Mouse (Mus musculus) lung, postnatal 0 days (tissue): ENCODE data around the gene Zfp575. TPM values are rescaled to one million over a fixed set of nuclear protein-coding genes. Genes with fewer than 3 reads are reported as not detected.

Source experiments
- ATAC-seq: fragments of 200-750 bp; cut with Nextera tagmentation; 2 replicates; pipeline ENCODE4 v1.8.0; 2017; ENCODE audit warnings: moderate library complexity
- DNase-seq: peaks from one replicate; pipeline ENCODE4 v3.0.0-alpha.2; 2016; ENCODE audit warnings: low spot score
- H3K27ac ChIP-seq: fragments of 300-500 bp; sonication (generic); 2 replicates; pipeline ENCODE4 v1.5.1; 2014; ENCODE audit warnings: antibody characterized with exemption, mild to moderate bottlenecking, low read length, mixed read lengths
- H3K27me3 ChIP-seq: fragments of 300-500 bp; sonication (generic); replicated peaks from 2 replicates; pipeline ENCODE4 v1.6.1; 2014; ENCODE audit warnings: low read length, mixed read lengths; ENCODE audit not compliant: insufficient read depth
- H3K36me3 ChIP-seq: fragments of 300-500 bp; sonication (generic); 2 replicates; pipeline ENCODE4 v1.6.1; 2014; ENCODE audit warnings: low read length, mixed read lengths; ENCODE audit not compliant: insufficient read depth
- H3K4me1 ChIP-seq: fragments of 300-500 bp; sonication (generic); 2 replicates; pipeline ENCODE4 v1.6.1; 2014; ENCODE audit warnings: antibody characterized with exemption, low read depth, low read length, mixed read lengths; ENCODE audit not compliant: insufficient read depth
- H3K4me2 ChIP-seq: fragments of 300-500 bp; sonication (generic); replicated peaks from 2 replicates; pipeline ENCODE4 v1.6.1; 2014; ENCODE audit warnings: low read depth, mild to moderate bottlenecking, low read length, moderate library complexity, mixed read lengths
- H3K4me3 ChIP-seq: fragments of 300-500 bp; sonication (generic); 2 replicates; pipeline ENCODE4 v1.5.1; 2014; ENCODE audit warnings: low read depth, low read length
- H3K9ac ChIP-seq: fragments of 300-500 bp; sonication (generic); replicated peaks from 2 replicates; pipeline ENCODE4 v1.6.1; 2014; ENCODE audit warnings: low read depth, mild to moderate bottlenecking
- H3K9me3 ChIP-seq: fragments of 300-500 bp; sonication (generic); 2 replicates; pipeline ENCODE4 v1.6.1; 2016; ENCODE audit warnings: low read length, mixed read lengths
- CTCF ChIP-seq: IDR thresholded peaks from 2 replicates; pipeline ENCODE4 v1.5.1; 2016; ENCODE audit warnings: antibody characterized with exemption, mild to moderate bottlenecking
- EP300 ChIP-seq: IDR thresholded peaks from 2 replicates; pipeline ENCODE4 v1.6.1; 2016; ENCODE audit warnings: antibody characterized with exemption, mild to moderate bottlenecking, control low read depth
- WGBS: fragments of 180-500 bp; shearing (Covaris S2); extraction: QIAGEN DNeasy Blood & Tissue Kit; methylation state at CpG from one replicate; pipeline ENCODE4 v1.1.7; 2014; 5-methylcytosine and 5-hydroxymethylcytosine counted together
- polyA plus RNA-seq: library from polyadenylated mRNA; unstranded; fragments of >200 nt; fragmentation: Nextera tagmentation; extraction: Ambion mirVana; gene quantifications from 2 replicates; pipeline ENCODE4 v1.2.1, GENCODE M21; 2015

The Zfp575 gene
- polyA plus RNA-seq, 1 experiment from 2014 or later = 1.5 TPM

DNA sequence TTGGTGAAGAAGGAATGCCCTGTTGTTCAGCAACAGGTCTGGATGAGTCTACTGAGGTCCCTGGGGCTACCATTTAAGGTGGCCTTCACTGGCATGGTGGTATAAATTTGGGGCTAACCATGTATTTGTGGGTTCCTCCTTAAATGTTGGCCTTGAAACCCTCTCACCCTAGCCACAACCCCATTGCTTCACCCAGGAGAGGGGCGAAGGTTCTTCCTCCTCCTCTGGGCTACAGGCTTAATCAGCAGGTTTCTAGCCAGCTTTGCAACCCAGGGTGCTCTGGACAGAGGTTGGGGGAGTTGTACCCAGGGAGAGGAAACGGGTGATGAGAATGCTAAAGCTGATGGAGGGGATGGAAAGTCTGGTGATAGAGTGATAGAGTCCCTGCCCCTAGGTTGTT lies 8.0 kb upstream of the Zfp575 start:
- H3K9ac ChIP-seq = no peak overlapping the region
- no peaks in the 10 kb centered on the region for H3K4me1 ChIP-seq
- TF ChIP-seq EP300 = no peak
- no peak for TF ChIP-seq CTCF
- no peaks in the 10 kb centered on the region for H3K27me3 ChIP-seq
- H3K27ac ChIP-seq = no peak overlapping the region
- no peaks in the 10 kb centered on the region for H3K9me3 ChIP-seq
- H3K4me3 ChIP-seq = no peak overlapping the region
- no peak for DNase-seq
- 75% methylated on average over 2 of the region's 2 CpGs for WGBS
- no peak overlapping the region for H3K4me2 ChIP-seq
- ATAC-seq = no peak
- H3K36me3 ChIP-seq = no peaks in the 10 kb centered on the region

DNA sequence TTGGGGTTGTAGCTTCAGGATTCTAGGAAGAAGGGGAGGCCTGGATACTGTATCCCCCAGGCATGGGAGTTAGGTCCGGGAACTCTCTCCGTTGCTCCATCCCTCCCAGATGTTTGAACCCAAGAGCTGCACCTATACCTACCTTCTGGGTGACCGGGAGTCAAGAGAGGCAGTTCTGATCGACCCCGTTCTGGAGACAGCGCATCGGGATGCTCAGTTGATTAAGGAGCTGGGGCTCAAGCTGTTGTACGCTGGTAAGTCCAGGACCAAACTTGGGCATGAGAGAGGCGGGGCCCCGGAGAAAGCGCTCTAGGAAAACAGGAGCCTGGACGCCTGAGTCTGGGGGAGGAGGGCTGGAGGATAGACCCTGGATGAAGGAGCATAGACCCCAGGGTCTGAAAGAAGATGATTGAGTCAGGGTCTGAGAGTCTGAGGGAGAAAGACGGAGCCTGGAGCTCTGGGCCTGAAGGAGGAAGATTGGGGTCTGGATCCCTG lies 6.9 kb upstream of the Zfp575 start:
- Histone ChIP-seq H3K9me3 (no peaks in the 10 kb centered on the region), H3K4me2 (peak overlapping the region; percentile 87), H3K4me3 (peak overlapping the region; percentile 64), H3K36me3 (no peaks in the 10 kb centered on the region), H3K9ac (peak overlapping the region; percentile 48), H3K27me3 (no peaks in the 10 kb centered on the region), H3K4me1 (no peaks in the 10 kb centered on the region), H3K27ac (no peak overlapping the region)
- no peak for TF ChIP-seq CTCF
- TF ChIP-seq EP300 = no peak
- WGBS = 6% methylated on average over 13 of the region's 13 CpGs
- DNase-seq (no peak), ATAC-seq (0 out of 2 replicates have a peak, but pooled peaks have one; percentile 17)

- WGBS = 2% methylated on average over 38 of the region's 39 CpGs
- H3K4me2 ChIP-seq = peak overlapping the region; percentile 87
Observed at GRCm38 (mm10) chr7:24593621-24594308, 6.3 kb upstream of the Zfp575 start.

DNA sequence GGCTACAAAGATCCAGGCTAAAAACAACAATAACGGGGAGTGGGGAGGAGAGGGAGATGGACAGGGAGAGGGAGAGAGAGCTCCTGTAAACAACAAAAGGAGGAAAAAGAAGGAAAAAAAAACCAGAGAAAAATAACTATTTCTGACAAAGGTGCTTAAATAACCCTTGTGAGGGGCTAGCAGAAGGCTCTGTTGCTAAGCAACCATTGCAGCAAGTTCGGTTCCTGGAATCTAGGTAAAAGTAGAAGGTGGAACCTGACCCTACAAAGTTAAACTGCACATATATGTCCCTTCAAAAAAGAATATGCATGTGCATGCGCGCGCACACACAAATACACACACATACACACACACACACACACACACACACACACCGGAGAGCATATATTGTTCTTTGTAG lies 5.3 kb upstream of the Zfp575 start:
- DNase-seq (no peak), ATAC-seq (no peak)
- Histone ChIP-seq H3K27ac (no peak overlapping the region), H3K4me2 (no peak overlapping the region), H3K9ac (no peak overlapping the region), H3K27me3 (no peaks in the 10 kb centered on the region), H3K36me3 (no peaks in the 10 kb centered on the region), H3K4me1 (no peaks in the 10 kb centered on the region), H3K9me3 (no peaks in the 10 kb centered on the region), H3K4me3 (no peak overlapping the region)
- 76% methylated on average over 6 of the region's 6 CpGs for WGBS
- TF ChIP-seq CTCF = no peak
- no peak for TF ChIP-seq EP300

More at GRCm38 (mm10) chr7:24593621-24594308, 6.3 kb upstream of the Zfp575 start:
- TF ChIP-seq EP300 (no peak), CTCF (no peak)
- H3K27me3 ChIP-seq = no peaks in the 10 kb centered on the region
- H3K9ac ChIP-seq = peak overlapping the region; percentile 48
- H3K27ac ChIP-seq = no peak overlapping the region
- DNase-seq = peak; percentile 77
- H3K4me1 ChIP-seq = no peaks in the 10 kb centered on the region
- no peaks in the 10 kb centered on the region for H3K36me3 ChIP-seq
- no peaks in the 10 kb centered on the region for H3K9me3 ChIP-seq
- peak overlapping the region; percentile 64 for H3K4me3 ChIP-seq
- ATAC-seq = peak; percentile 94

DNA sequence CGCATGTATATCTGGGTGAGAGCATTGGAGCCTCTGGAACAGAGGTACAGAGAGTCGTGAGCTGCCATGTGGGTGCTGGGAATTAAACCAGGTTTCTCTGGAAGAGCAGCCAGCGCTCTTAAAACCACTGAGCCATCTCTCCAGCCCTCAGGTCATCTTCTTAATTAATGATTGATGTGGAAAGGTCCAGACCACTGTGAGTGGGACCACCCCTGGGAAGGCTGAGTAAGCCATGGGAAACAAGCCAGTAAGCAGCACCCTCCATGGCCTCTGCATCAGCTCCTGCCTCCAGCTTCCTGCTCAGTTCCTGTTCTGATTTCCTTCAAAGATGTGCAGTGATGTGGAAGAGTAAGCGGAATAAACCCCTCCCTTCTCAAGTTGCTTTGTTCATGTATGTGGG lies 4.7 kb upstream of the Zfp575 start:
- no peaks in the 10 kb centered on the region for H3K36me3 ChIP-seq
- no peaks in the 10 kb centered on the region for H3K4me1 ChIP-seq
- no peaks in the 10 kb centered on the region for H3K9me3 ChIP-seq
- no peaks in the 10 kb centered on the region for H3K27me3 ChIP-seq
- H3K4me3 ChIP-seq = no peak overlapping the region
- WGBS = 50% methylated on average over 4 of the region's 4 CpGs
- no peak for ATAC-seq
- no peak overlapping the region for H3K9ac ChIP-seq
- TF ChIP-seq EP300 = no peak
- no peak for TF ChIP-seq CTCF
- H3K27ac ChIP-seq = no peak overlapping the region
- no peak overlapping the region for H3K4me2 ChIP-seq
- DNase-seq = no peak

GRCm38 (mm10) chr7:24591735-24592134 lies 4.3 kb upstream of the Zfp575 start:
- TF ChIP-seq CTCF (peak; percentile 14; the same call in 1 of the 2 replicates), EP300 (no peak)
- no peak overlapping the region for H3K9ac ChIP-seq
- DNase-seq (no peak), ATAC-seq (no peak)
- no peaks in the 10 kb centered on the region for H3K4me1 ChIP-seq
- H3K27me3 ChIP-seq = 0 out of 2 replicates have a peak, but pooled peaks cover under 1% of the 10 kb centered on the region
- no peak overlapping the region for H3K4me3 ChIP-seq
- WGBS = 50% methylated on average over 5 of the region's 5 CpGs
- H3K27ac ChIP-seq = no peak overlapping the region
- no peaks in the 10 kb centered on the region for H3K36me3 ChIP-seq
- H3K4me2 ChIP-seq = no peak overlapping the region
- H3K9me3 ChIP-seq = no peaks in the 10 kb centered on the region
